Mouse (Mus musculus) brain, embryonic 14.5 days (tissue): ENCODE measurements at regions not wholly inside any gene's neighbourhood (a gene's known extent, or its start where the extent isn't known, plus 50 kb on each side); places are given as distances from the start of the nearest gene placed in this dataset.

Source experiments
- CTCF ChIP-seq: fragments of 200-500 bp; IDR thresholded peaks from 2 replicates; pipeline ENCODE4 v1.5.1; 2012; ENCODE audit warnings: inconsistent platforms, mild to moderate bottlenecking, moderate library complexity, borderline replicate concordance; ENCODE audit not compliant: insufficient read depth, insufficient read length; ENCODE audit errors: extremely low read depth
- POLR2A ChIP-seq: fragments of 200-500 bp; IDR thresholded peaks from 2 replicates; pipeline ENCODE4 v1.6.1; 2012; ENCODE audit warnings: mild to moderate bottlenecking, inconsistent platforms, borderline replicate concordance; ENCODE audit not compliant: poor library complexity, insufficient read depth, insufficient read length, severe bottlenecking; ENCODE audit errors: extremely low read depth

DNA sequence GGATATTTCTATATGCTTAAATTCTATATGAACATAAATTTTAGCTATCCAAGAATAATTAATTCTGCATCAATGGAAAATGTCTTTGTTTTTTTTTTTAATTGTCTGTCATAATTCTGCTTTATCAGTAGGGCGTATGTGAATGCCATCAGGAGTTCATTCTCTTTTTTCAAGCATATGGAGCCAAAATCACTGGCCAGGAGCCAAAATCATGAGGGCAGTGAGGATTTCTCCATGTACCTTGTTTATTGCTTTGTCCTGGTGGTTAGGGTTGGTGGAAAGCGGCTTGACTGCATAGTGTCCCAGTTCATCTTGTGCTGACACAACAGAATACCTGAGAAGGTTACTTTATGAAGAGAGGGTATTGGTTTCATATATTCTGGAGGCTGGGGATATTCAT is 243.9 kb downstream of the AI429214 start:
- TF ChIP-seq POLR2A (no peak), CTCF (no peak)
